Mouse (Mus musculus) ES-Bruce4 (cell line): ENCODE results near the gene Ppp1r12a. TPM values are rescaled to one million over a fixed set of nuclear protein-coding genes. Genes with fewer than 3 reads are reported as not detected.
A peak's percentile ranks its signal among the peaks of the same experiment; 100 is the strongest.

Source experiments
- H3K27ac ChIP-seq: 2 replicates; pipeline ENCODE4 v1.5.1; 2012; ENCODE audit warnings: low read length, inconsistent platforms; ENCODE audit not compliant: insufficient read depth
- H3K27me3 ChIP-seq: 2 replicates; pipeline ENCODE4 v1.6.1; 2012; ENCODE audit warnings: mild to moderate bottlenecking, low read length, inconsistent platforms; ENCODE audit not compliant: control insufficient read depth, poor library complexity, insufficient read depth, severe bottlenecking
- H3K36me3 ChIP-seq: 2 replicates; pipeline ENCODE4 v1.6.1; 2012; ENCODE audit warnings: inconsistent platforms, mild to moderate bottlenecking, low read length, moderate library complexity; ENCODE audit not compliant: control insufficient read depth, poor library complexity, insufficient read depth, severe bottlenecking
- H3K4me1 ChIP-seq: one replicate; pipeline ENCODE4 v1.8.1; 2011; ENCODE audit warnings: low read length; ENCODE audit not compliant: control insufficient read depth, insufficient read depth
- H3K4me3 ChIP-seq: 2 replicates; pipeline ENCODE4 v1.5.1; 2011; ENCODE audit warnings: low read depth, mild to moderate bottlenecking, low read length
- H3K9ac ChIP-seq: 2 replicates; pipeline ENCODE4 v1.6.1; 2012; ENCODE audit warnings: low read depth, mild to moderate bottlenecking, inconsistent platforms; ENCODE audit not compliant: poor library complexity, severe bottlenecking
- H3K9me3 ChIP-seq: replicated peaks from 2 replicates; pipeline ENCODE4 v1.6.1; 2012; ENCODE audit warnings: mild to moderate bottlenecking, low read length, inconsistent platforms; ENCODE audit not compliant: control insufficient read depth, poor library complexity, insufficient read depth, severe bottlenecking
- CTCF ChIP-seq: IDR thresholded peaks from one replicate; pipeline ENCODE4 v1.8.1; 2011; ENCODE audit warnings: low read depth, low read length
- EP300 ChIP-seq: IDR thresholded peaks from 2 replicates; pipeline ENCODE4 v1.6.1; 2011; ENCODE audit warnings: low read depth, low read length; ENCODE audit not compliant: insufficient read depth
- POLR2A ChIP-seq: IDR thresholded peaks from one replicate; pipeline ENCODE4 v1.8.1; 2011; ENCODE audit warnings: low read length; ENCODE audit not compliant: insufficient read depth
- polyA plus RNA-seq: library from polyadenylated mRNA; stranded (reverse); fragments of >200 nt; gene quantifications from 2 replicates; pipeline ENCODE4 v1.2.4, GENCODE M21; 2011; ENCODE audit warnings: low read depth; ENCODE audit not compliant: missing spikeins, insufficient read depth, insufficient read length

Gene Ppp1r12a
- polyA plus RNA-seq = 167 and 170 TPM in 2 replicates

DNA sequence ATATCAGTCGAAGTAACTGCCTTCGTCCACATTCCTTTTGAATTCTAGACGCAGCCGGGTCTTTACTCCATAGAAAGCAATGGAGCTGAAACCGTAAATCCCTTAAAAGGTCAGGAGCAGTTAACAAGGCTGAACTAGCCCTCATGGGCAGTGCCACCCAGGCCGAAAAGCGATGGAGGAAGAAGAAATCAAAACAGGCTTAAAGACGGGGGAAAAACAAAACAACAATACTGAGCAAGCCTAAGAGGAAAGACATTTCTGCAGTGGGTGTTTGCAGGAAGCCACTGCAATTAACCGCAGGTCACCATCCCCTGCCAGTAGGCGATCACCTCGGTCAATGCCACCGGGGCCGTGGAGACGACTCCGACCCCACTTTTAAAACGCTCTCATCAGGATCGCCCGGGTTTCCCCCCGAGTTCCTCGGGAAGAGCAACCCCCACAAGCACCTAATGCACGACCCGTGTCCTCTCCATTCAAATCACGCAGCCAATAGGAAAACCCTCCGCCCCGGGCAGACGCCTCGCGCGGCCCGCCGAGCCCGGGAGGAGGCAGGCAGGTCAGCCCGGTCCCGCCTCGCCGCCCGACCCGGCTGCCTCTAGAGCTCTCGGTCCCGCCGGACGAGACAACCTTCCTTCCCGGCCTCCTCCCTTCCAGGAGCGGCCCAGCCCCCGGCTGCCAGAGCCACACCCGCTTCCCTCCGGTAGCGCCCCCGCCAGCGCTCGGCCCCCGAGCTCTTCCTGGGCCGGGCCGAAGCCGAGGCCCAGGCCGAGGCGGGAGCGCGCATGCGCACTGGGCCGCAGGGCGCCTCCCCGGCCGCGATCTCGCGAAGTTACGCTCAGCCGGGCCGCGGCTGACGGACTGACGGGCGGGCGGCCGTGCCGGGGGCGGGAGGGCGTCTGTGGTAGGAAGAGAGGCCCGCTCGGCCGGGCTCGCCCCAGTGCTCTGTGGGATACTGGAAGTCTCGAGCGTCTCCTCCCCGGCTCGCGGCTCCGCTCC, at the start of gene Ppp1r12a:
Ppp1r12a (plus strand) TSS at position 933 of the 996 bp plus-strand sequence.
- peak within 1 kb of the TSS; percentile 99 for H3K9ac ChIP-seq
- H3K27me3 ChIP-seq = no peaks in the 10 kb centered on the region
- TF ChIP-seq POLR2A (no peak), EP300 (0 out of 2 replicates have a peak, but pooled peaks have one; percentile 7), CTCF (no peak)
- no peaks in the 10 kb centered on the region for H3K36me3 ChIP-seq
- H3K27ac ChIP-seq = peak within 1 kb of the TSS; percentile 82
- H3K4me1 ChIP-seq = no peaks in the 10 kb centered on the region
- no peaks in the 10 kb centered on the region for H3K9me3 ChIP-seq
- peak within 1 kb of the TSS; percentile 97 for H3K4me3 ChIP-seq

DNA sequence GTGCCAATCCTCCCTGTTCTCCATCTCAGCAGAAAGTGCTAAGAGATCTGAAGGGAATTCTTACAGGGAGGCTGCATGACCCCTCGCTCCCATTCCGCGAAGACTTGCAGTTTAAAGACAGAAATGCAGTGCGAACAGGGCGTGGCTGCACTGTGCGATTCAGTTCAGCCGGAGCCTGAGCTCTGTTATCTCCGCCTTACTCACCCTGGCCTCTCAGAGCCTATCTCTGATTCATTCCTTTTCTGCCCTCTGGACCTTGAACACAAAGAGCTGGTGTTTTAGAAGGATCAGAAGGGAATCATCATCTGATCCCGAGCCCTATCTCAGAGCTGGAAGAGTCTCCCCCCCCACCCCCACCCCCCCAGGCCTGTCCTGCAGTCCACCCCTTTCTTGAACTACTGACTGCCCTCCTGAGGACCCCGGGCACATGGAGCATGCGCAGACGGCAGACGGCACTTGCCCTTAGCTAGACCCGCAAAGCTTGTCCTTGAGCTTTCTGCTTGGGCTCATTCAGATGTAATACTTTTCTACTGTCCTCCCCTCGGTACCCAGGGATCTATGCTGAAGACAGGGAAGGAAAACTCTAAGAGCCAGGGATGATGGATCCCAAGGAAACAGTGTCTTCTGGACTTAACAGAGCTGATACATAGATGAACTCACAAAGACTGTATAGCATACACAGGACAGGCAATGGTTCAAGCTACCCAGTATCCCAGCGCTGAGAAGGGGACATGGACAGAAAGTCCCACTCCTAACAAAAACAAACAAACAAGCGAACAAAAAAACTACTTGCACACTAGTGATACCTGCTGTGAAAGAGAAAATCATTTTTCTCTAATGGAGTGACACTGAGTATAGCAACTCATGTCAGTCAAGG, 48.4 kb upstream of the Ppp1r12a start:
- H3K4me3 ChIP-seq = no peak overlapping the region
- H3K9ac ChIP-seq = peak overlapping the region; percentile 45; the same call in 1 of the 2 replicates
- TF ChIP-seq CTCF (no peak), EP300 (peak; percentile 55; the same call in 1 of the 2 replicates)
- no peaks in the 10 kb centered on the region for H3K9me3 ChIP-seq
- no peaks in the 10 kb centered on the region for H3K36me3 ChIP-seq
- H3K4me1 ChIP-seq = no peaks in the 10 kb centered on the region
- peak overlapping the region; percentile 64 for H3K27ac ChIP-seq
- no peaks in the 10 kb centered on the region for H3K27me3 ChIP-seq

DNA sequence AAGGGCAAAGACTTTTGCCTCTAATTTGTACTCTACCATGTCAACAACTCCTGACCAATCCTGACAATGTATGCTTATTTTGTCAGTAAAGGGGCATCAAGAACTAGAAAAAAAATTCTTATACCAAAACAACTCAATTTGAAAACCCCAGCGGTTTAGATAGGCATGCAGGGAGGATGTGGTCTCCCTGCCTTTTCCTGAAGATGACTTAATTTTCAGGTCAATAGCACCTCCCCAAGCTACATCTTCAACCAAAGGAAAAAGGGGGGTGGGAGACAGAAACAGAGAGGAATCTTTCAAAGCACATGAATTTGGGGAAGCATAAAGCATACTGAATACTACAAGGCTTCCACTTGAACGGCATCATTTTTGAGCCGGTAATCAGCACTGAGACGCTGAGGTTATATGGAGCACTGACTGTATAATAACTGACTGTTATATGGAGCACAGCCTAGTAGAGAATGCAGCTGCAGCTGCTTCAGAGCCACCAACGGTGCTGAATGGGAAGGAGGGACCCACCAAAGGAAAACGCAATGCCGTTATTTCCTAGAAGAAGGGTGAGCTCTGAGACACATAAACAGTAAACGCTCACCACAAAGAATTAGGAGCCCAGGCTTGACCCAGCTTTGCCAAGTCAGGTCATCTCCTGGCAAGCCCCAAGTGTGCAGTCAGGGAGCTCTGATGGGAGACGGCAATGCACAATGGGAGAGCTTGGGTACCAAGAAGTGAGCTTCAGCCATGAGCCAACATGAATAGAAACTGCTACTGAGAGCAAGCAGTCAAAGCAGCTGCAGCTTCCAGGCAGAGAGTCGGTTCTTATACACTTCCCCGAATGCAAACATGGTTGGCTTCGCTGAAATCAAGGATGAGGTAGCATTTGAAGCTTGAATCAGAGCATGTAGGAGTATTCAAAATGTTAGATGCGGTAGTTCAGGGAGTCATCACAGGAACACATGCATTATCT, 43.5 kb upstream of the Ppp1r12a start:
- Histone ChIP-seq H3K4me3 (no peak overlapping the region), H3K36me3 (no peaks in the 10 kb centered on the region), H3K9me3 (no peaks in the 10 kb centered on the region), H3K27ac (no peak overlapping the region), H3K27me3 (no peaks in the 10 kb centered on the region), H3K4me1 (no peaks in the 10 kb centered on the region), H3K9ac (no peak overlapping the region)
- TF ChIP-seq POLR2A (no peak), CTCF (no peak), EP300 (no peak)

DNA sequence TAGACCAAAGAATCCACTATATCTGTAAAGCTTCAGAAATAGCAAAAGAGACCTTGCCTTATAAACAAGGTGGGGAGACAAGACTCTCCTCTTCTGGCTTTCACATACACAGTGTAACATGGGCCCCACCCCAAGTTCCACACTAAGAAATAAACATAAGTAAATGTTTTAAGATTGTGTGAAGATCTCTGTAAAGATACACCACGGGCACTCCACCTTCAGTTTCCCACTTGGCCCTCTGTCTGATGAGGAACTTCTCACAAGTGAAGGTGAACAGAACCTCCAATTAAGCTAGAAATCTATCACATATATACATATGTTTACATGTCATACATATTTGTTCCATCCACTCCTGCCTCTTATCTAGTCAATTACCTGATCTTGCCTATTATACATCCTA, 42.6 kb upstream of the Ppp1r12a start:
- no peaks in the 10 kb centered on the region for H3K9me3 ChIP-seq
- no peak overlapping the region for H3K4me3 ChIP-seq
- H3K36me3 ChIP-seq = no peaks in the 10 kb centered on the region
- TF ChIP-seq POLR2A (no peak), EP300 (no peak), CTCF (no peak)
- H3K4me1 ChIP-seq = no peaks in the 10 kb centered on the region
- H3K27ac ChIP-seq = no peak overlapping the region
- H3K27me3 ChIP-seq = no peaks in the 10 kb centered on the region
- H3K9ac ChIP-seq = no peak overlapping the region

DNA sequence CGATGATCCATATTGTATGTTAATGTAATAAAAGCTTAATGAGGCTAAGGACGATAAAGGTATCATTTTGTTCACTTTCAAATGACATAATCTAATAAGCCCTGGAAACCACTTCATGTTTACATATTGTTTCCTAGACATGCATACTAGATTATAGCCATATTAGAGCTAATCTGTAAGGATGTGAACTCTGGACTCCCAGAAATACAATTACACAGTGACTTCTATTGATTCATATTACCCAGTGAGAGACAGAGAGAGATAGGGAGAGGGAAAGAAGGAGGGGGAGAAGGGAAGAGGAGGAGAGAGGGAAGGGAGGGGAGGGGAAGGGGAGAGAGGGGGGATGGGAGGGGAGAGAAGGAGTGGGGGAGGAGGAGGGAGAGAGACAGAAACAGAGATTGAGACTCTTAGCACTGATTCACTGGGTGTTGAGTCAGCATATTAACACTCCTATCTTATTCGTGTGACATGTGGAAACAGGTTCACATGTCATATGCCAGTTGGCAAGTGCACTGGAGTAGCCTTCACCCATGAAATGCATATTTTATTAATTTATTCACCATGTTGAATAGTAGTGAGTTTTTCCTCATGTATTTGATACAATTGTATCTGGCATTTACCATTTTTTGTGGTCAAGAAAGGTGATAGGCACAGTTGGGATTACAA, 36.9 kb upstream of the Ppp1r12a start:
- no peaks in the 10 kb centered on the region for H3K36me3 ChIP-seq
- H3K9me3 ChIP-seq = no peaks in the 10 kb centered on the region
- no peak overlapping the region for H3K9ac ChIP-seq
- no peaks in the 10 kb centered on the region for H3K4me1 ChIP-seq
- H3K27me3 ChIP-seq = no peaks in the 10 kb centered on the region
- no peak overlapping the region for H3K27ac ChIP-seq
- H3K4me3 ChIP-seq = no peak overlapping the region
- no peak for TF ChIP-seq EP300
- TF ChIP-seq CTCF = no peak
- TF ChIP-seq POLR2A = no peak
